Comparison of ENCODE assay signal across 9 mouse cellular contexts in genomic region chr4:105941785-105942184, GRCm38 (mm10).
DNase-seq lines count a peak whose midpoint lies in the region; ATAC-seq lines count a peak whose summit lies in the region.
"Had no signal": no experiment of that assay in that cellular context is flagged by ENCODE, and none has a peak within 500 bp of the region (broad histone marks: within the 10 kb centered on the region; RNA-seq: fewer than 3 reads in every experiment).

No protein-coding gene starts in this region.

- peak; percentile 84 for DNase-seq in heart, adult 11 months
- peak; percentile 49 to 53 for DNase-seq in B cell, adult 2 months
- peak; percentile 67 for DNase-seq in brain, adult 2 months (ENCODE audit: low read depth, low spot score)
- DNase-seq in forelimb bud, embryonic 11.5 days (ENCODE audit: low read depth, low spot score) = peak; percentile 70
- peak; percentile 53 to 76 for DNase-seq in layer of hippocampus, postnatal 25 days (ENCODE audit: extremely low spot score in 1 of 2, low spot score in 1 of 2)
- DNase-seq in naive thymus-derived CD4-positive, alpha-beta T cell, adult 2 months (ENCODE audit: low read depth) = peak; percentile 5
- DNase-seq in urinary bladder, adult 2 months (ENCODE audit: low spot score) = no peak

- WGBS in heart, embryonic 12.5 days = 38% methylated on average over 7 of the region's 7 CpGs

- no peak for ATAC-seq in heart, embryonic 12.5 days (ENCODE audit: insufficient number of reproducible peaks, low FRiP score)

- peaks cover 35% of the 10 kb centered on the region for H3K27me3 ChIP-seq in heart, embryonic 12.5 days (replicated peaks)
- H3K27me3 ChIP-seq: limb, embryonic 15.5 days had no signal

- H3K36me3 ChIP-seq in heart, embryonic 12.5 days = no peaks in the 10 kb centered on the region
- H3K36me3 ChIP-seq: limb, embryonic 15.5 days had no signal

- no peaks in the 10 kb centered on the region for H3K4me1 ChIP-seq in heart, embryonic 12.5 days (replicated peaks)

- H3K9ac ChIP-seq in heart, embryonic 12.5 days = no peak overlapping the region
- H3K9ac ChIP-seq: limb, embryonic 15.5 days had no signal

- no peaks in the 10 kb centered on the region for H3K9me3 ChIP-seq in heart, embryonic 12.5 days (replicated peaks)
- H3K9me3 ChIP-seq: limb, embryonic 15.5 days had no signal

- H3K27ac ChIP-seq in heart, embryonic 12.5 days (ENCODE audit: poor library complexity, severe bottlenecking) = no peak overlapping the region
- H3K27ac ChIP-seq: limb, embryonic 15.5 days had no signal

- H3K4me3 ChIP-seq in heart, embryonic 12.5 days = no peak overlapping the region
- H3K4me3 ChIP-seq: limb, embryonic 15.5 days had no signal

- no peak overlapping the region for H3K4me2 ChIP-seq in heart, embryonic 12.5 days
- H3K4me2 ChIP-seq: limb, embryonic 15.5 days had no signal
